Comparison of ENCODE assay signal across 22 mouse cellular contexts in the genomic region with DNA sequence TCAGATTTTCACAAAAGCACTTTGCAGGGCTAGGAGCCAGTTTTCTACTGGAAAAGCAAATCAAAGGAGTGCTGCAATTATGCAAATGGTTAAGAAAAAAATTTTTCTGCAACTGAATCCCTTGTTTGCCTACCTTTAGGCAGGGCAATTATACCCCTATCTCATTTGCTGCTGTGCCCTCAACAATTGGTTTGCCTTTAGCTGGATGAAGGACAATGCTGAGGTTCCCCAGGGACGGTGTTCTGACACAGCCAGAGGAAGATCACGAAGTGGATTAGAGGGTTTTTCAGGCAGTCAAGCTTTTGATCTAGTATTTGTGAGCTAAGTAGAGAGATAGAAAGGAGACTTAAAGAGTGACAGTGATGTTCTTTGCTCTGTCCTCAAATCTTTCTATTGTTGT.
DNase-seq lines count a peak whose midpoint lies in the region; ATAC-seq lines count a peak whose summit lies in the region.
"Had no signal": no experiment of that assay in that cellular context is flagged by ENCODE, and none has a peak within 500 bp of the region (broad histone marks: within the 10 kb centered on the region; RNA-seq: fewer than 3 reads in every experiment).

No protein-coding gene starts in this region.

- no peak overlapping the region for H3K4me2 ChIP-seq in forebrain, embryonic 16.5 days (ENCODE audit: low read length)
- H3K4me2 ChIP-seq in heart, embryonic 14.5 days (ENCODE audit: low read length) = no peak overlapping the region
- no peak overlapping the region for H3K4me2 ChIP-seq in midbrain, embryonic 13.5 days (replicated peaks)
- no peak overlapping the region for H3K4me2 ChIP-seq in midbrain, embryonic 11.5 days
- H3K4me2 ChIP-seq: embryonic facial prominence, embryonic 15.5 days; hindbrain, embryonic 13.5 days; limb, embryonic 13.5 days; liver, embryonic 12.5 days; neural tube, embryonic 15.5 days had no signal

- no peaks in the 10 kb centered on the region for H3K36me3 ChIP-seq in forebrain, embryonic 16.5 days (ENCODE audit: control insufficient read depth, insufficient read depth)
- no peaks in the 10 kb centered on the region for H3K36me3 ChIP-seq in forebrain, embryonic 10.5 days (replicated peaks)
- H3K36me3 ChIP-seq in heart, embryonic 14.5 days (ENCODE audit: control insufficient read depth, insufficient read depth, low read length) = no peaks in the 10 kb centered on the region
- H3K36me3 ChIP-seq in midbrain, embryonic 13.5 days = no peaks in the 10 kb centered on the region
- H3K36me3 ChIP-seq in midbrain, embryonic 11.5 days (ENCODE audit: control insufficient read depth, insufficient read depth, low read length) = no peaks in the 10 kb centered on the region
- H3K36me3 ChIP-seq: embryonic facial prominence, embryonic 15.5 days; hindbrain, embryonic 13.5 days; limb, embryonic 13.5 days; liver, embryonic 12.5 days; neural tube, embryonic 15.5 days had no signal

- H3K4me3 ChIP-seq in forebrain, embryonic 16.5 days (replicated peaks; ENCODE audit: low read length) = no peak overlapping the region
- no peak overlapping the region for H3K4me3 ChIP-seq in forebrain, embryonic 10.5 days
- no peak overlapping the region for H3K4me3 ChIP-seq in heart, embryonic 14.5 days (ENCODE audit: control insufficient read depth in 1 of 2, insufficient read depth in 1 of 2, low read depth in 1 of 2, low read length in 2 of 2)
- H3K4me3 ChIP-seq in midbrain, embryonic 13.5 days (replicated peaks) = no peak overlapping the region
- no peak overlapping the region for H3K4me3 ChIP-seq in midbrain, embryonic 11.5 days (ENCODE audit: low read depth, low read length)
- H3K4me3 ChIP-seq: embryonic facial prominence, embryonic 15.5 days; hindbrain, embryonic 13.5 days; limb, embryonic 13.5 days; liver, embryonic 12.5 days; neural tube, embryonic 15.5 days had no signal

- no peaks in the 10 kb centered on the region for H3K27me3 ChIP-seq in forebrain, embryonic 16.5 days (replicated peaks; ENCODE audit: control insufficient read depth, insufficient read depth, low read length)
- H3K27me3 ChIP-seq in forebrain, embryonic 10.5 days (ENCODE audit: poor library complexity, severe bottlenecking) = peaks cover 61% of the 10 kb centered on the region
- no peaks in the 10 kb centered on the region for H3K27me3 ChIP-seq in heart, embryonic 14.5 days (ENCODE audit: control insufficient read depth, insufficient read depth, low read length)
- H3K27me3 ChIP-seq in midbrain, embryonic 13.5 days = no peaks in the 10 kb centered on the region
- no peaks in the 10 kb centered on the region for H3K27me3 ChIP-seq in midbrain, embryonic 11.5 days (ENCODE audit: control insufficient read depth, insufficient read depth, low read length)
- H3K27me3 ChIP-seq: embryonic facial prominence, embryonic 15.5 days; hindbrain, embryonic 13.5 days; limb, embryonic 13.5 days; liver, embryonic 12.5 days; neural tube, embryonic 15.5 days had no signal

- no peak overlapping the region for H3K9ac ChIP-seq in forebrain, embryonic 16.5 days (replicated peaks; ENCODE audit: low read depth, low read length)
- no peak overlapping the region for H3K9ac ChIP-seq in heart, embryonic 14.5 days (ENCODE audit: low read length)
- H3K9ac ChIP-seq in midbrain, embryonic 13.5 days (replicated peaks) = no peak overlapping the region
- H3K9ac ChIP-seq in midbrain, embryonic 11.5 days (ENCODE audit: low read length) = no peak overlapping the region
- H3K9ac ChIP-seq: embryonic facial prominence, embryonic 15.5 days; hindbrain, embryonic 13.5 days; limb, embryonic 13.5 days; liver, embryonic 12.5 days; neural tube, embryonic 15.5 days had no signal

- peaks cover 7% of the 10 kb centered on the region; the same call in 1 of the 2 replicates for H3K4me1 ChIP-seq in forebrain, embryonic 16.5 days (replicated peaks; ENCODE audit: control insufficient read depth, insufficient read depth, low read length)
- peaks cover 39% of the 10 kb centered on the region for H3K4me1 ChIP-seq in forebrain, embryonic 10.5 days
- peaks cover 6 to 12% of the 10 kb centered on the region in 2 experiments; a peak in 2 of 4 replicates for H3K4me1 ChIP-seq in heart, embryonic 14.5 days (ENCODE audit: control insufficient read depth in 2 of 2, insufficient read depth in 2 of 2, low read length in 2 of 2)
- peaks cover 25% of the 10 kb centered on the region for H3K4me1 ChIP-seq in midbrain, embryonic 13.5 days (replicated peaks)
- peaks cover 13% of the 10 kb centered on the region; the same call in 1 of the 2 replicates for H3K4me1 ChIP-seq in midbrain, embryonic 11.5 days (ENCODE audit: control insufficient read depth, insufficient read depth, low read length)
- H3K4me1 ChIP-seq: liver, embryonic 12.5 days had no signal

- DNase-seq in forebrain, embryonic 10.5 days (ENCODE audit: extremely low spot score, low spot score) = no peak
- no peak for DNase-seq in heart, postnatal 10 days
- no peak for DNase-seq in midbrain, embryonic 11.5 days (ENCODE audit: low spot score, missing footprints)
- DNase-seq in left cerebral cortex, adult 18-20 months (ENCODE audit: low spot score in 2 of 2) = no peak
- DNase-seq: adrenal gland, postnatal 10 days; cerebellum, adult 9-10 months; gastrocnemius, postnatal 25 days; kidney, adult 9 months; kidney, postnatal 25 days; lung, adult 18-20 months; lung, postnatal 10 days; thymus, adult 18-20 months; thymus, postnatal 4 days had no signal

- intact Hi-C loops in heart, postnatal 10 days (cut with DNase I) = no loop called here

- WGBS in forebrain, embryonic 16.5 days = 7% methylated on average over 2 of the region's 2 CpGs
- 11% methylated on average over 2 of the region's 2 CpGs for WGBS in forebrain, embryonic 10.5 days
- whole genome bisulfite sequencing in heart, embryonic 14.5 days = 54% methylated on average over 2 of the region's 2 CpGs
- WGBS in midbrain, embryonic 13.5 days = 8% methylated on average over 2 of the region's 2 CpGs
- 4% methylated on average over 2 of the region's 2 CpGs for WGBS in midbrain, embryonic 11.5 days

- no peaks in the 10 kb centered on the region for H3K9me3 ChIP-seq in forebrain, embryonic 16.5 days (ENCODE audit: control insufficient read depth, low read length)
- no peaks in the 10 kb centered on the region for H3K9me3 ChIP-seq in forebrain, embryonic 10.5 days
- H3K9me3 ChIP-seq in heart, embryonic 14.5 days (ENCODE audit: control insufficient read depth, low read length) = no peaks in the 10 kb centered on the region
- no peaks in the 10 kb centered on the region for H3K9me3 ChIP-seq in midbrain, embryonic 13.5 days
- H3K9me3 ChIP-seq in midbrain, embryonic 11.5 days (ENCODE audit: control insufficient read depth, low read length) = no peaks in the 10 kb centered on the region
- H3K9me3 ChIP-seq: embryonic facial prominence, embryonic 15.5 days; hindbrain, embryonic 13.5 days; limb, embryonic 13.5 days; liver, embryonic 12.5 days; neural tube, embryonic 15.5 days had no signal

- peak; percentile 72 for ATAC-seq in forebrain, embryonic 16.5 days
- no peak for ATAC-seq in heart, embryonic 14.5 days (ENCODE audit: insufficient number of reproducible peaks, insufficient read depth, low FRiP score, low read depth)
- ATAC-seq in midbrain, embryonic 13.5 days = peak; percentile 88
- ATAC-seq in midbrain, embryonic 11.5 days (ENCODE audit: low FRiP score) = no peak
- ATAC-seq: intestine, embryonic 16.5 days; liver, embryonic 12.5 days had no signal

- H3K27ac ChIP-seq in forebrain, embryonic 16.5 days (ENCODE audit: low read length) = no peak overlapping the region
- no peak overlapping the region for H3K27ac ChIP-seq in forebrain, embryonic 10.5 days
- peak overlapping the region; percentile 40 to 56; a peak in 3 of 4 replicates for H3K27ac ChIP-seq in heart, embryonic 14.5 days (replicated peaks in 1 of 2; ENCODE audit: control insufficient read depth in 1 of 2, insufficient read depth in 1 of 2, low read depth in 2 of 2, low read length in 2 of 2)
- peak overlapping the region; percentile 64; the same call in 1 of the 2 replicates for H3K27ac ChIP-seq in midbrain, embryonic 13.5 days
- no peak overlapping the region for H3K27ac ChIP-seq in midbrain, embryonic 11.5 days (ENCODE audit: low read depth, low read length)
- H3K27ac ChIP-seq: embryonic facial prominence, embryonic 15.5 days; limb, embryonic 13.5 days; liver, embryonic 12.5 days; neural tube, embryonic 15.5 days had no signal

Comparison
In these comparisons a context has a peak if more than half of its experiments do, and no peak if none do; other contexts are left out.
1. ATAC-seq: peak in forebrain, embryonic 16.5 days (single experiment) and midbrain, embryonic 13.5 days (single experiment); none in heart, embryonic 14.5 days (single experiment) and midbrain, embryonic 11.5 days (single experiment).
2. H3K27ac ChIP-seq: peak in heart, embryonic 14.5 days (2 of 2) and midbrain, embryonic 13.5 days (single experiment); none in forebrain, embryonic 16.5 days (single experiment), forebrain, embryonic 10.5 days (single experiment) and midbrain, embryonic 11.5 days (single experiment).